Mouse (Mus musculus): ENCODE results near the gene Slc17a9. TPM values are rescaled to one million over a fixed set of nuclear protein-coding genes. Genes with fewer than 3 reads are reported as not detected.
"Not testable (repeated sequence)": the region's sequence is repeated elsewhere in the genome, so short reads cannot be mapped to it uniquely, and the experiment has no call there.

Slc17a9 gene
- polyA plus RNA-seq, 1 experiment from 2014 or later: 5.2 TPM

DNA sequence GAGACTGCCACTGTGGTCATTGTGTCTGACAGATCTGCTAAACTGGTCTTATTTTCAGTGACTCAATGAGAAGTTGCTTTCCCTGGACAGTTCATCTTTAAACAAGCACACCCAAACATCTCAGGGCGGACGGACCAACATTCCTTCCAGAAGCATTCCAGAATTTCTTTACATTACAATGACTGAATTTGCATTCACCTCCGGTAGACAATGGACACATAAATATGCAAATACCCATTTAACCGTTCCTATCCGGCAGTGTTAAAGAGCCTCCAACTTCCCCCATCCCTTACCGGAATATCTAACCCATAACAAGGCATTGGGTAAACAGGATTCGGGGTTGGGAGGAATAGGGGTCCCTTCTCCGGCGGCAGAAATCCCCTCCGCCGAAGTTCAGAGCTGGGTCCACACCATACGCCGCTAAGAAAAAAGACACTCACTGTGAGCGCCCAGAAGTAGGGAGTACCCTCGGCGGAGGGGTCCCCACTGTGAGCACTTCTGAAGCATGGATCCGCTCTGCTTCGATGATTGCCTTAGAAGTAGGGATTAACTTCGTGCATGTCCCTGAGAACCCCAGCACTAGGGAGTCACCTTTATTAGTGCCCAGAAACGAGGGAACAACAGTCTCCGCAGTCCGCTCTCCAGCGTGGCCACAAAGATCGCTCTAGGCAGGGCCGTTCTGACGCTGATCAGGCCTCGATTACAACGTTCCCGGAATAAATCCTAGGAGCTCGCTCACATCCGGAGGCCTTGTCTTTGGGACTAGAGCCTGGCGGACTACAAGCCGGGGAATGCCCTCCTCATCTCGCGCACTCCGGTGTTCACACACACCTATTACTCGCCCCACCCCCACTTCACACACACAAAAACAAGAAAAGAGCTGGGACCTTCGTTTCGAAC is 15.8 kb upstream of the Slc17a9 start:
- H3K4me3 ChIP-seq (ENCODE audit: low read depth, low read length): peak overlapping the region; percentile 100
- H3K27me3 ChIP-seq (ENCODE audit: insufficient read depth, low read length): no peaks in the 10 kb centered on the region
- H3K27ac ChIP-seq (ENCODE audit: low read depth): peak overlapping the region; percentile 100
- peaks cover 47% of the 10 kb centered on the region for H3K4me1 ChIP-seq (ENCODE audit: insufficient read depth)
- DNase-seq (no peak), ATAC-seq (peak; percentile 20)
- H3K36me3 ChIP-seq (replicated peaks; ENCODE audit: insufficient read depth, low read length): peaks cover 16% of the 10 kb centered on the region
- no peaks in the 10 kb centered on the region for H3K9me3 ChIP-seq (ENCODE audit: low read length)
- WGBS (ENCODE audit: insufficient replicate concordance): under 1% methylated on average over 39 of the region's 39 CpGs
- TF ChIP-seq CTCF (IDR thresholded peaks at IDR 0.05; ENCODE audit: low read depth) (no peak), EP300 (IDR thresholded peaks at IDR 0.05; ENCODE audit: low read depth) (no peak)
- H3K4me2 ChIP-seq (ENCODE audit: low read depth, low read length): peak overlapping the region; percentile 76
- H3K9ac ChIP-seq (replicated peaks): peak overlapping the region; percentile 100

DNA sequence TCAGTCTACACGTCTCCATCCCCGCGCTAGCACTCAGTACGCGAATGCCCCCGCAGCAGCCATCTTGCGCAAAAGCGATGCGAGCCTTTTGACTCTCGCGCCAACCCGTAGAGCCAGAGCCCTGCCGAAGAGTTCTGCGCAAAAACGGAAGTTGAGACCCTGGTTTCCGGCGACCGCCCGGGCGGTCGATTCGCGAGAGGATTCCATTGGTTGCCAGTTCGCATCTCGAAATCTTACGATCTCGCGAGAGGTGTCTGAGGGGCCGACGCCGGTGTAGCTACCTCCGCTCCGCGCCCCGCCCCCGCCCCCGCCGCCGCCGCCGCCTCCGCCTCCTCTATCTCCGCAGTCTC is 15.2 kb upstream of the Slc17a9 start, which contains the start of the genes Dido1 and Gid8:
TSS of gene Dido1 (minus strand) at position 77 of the 350 bp plus-strand sequence.
TSS of gene Gid8 (plus strand) at position 195 of the 350 bp plus-strand sequence.
- no peak for TF ChIP-seq CTCF (IDR thresholded peaks at IDR 0.05; ENCODE audit: low read depth)
- TF ChIP-seq EP300 (IDR thresholded peaks at IDR 0.05; ENCODE audit: low read depth): peak; percentile 82
- Histone ChIP-seq H3K9me3 (ENCODE audit: low read length) (no peaks in the 10 kb centered on the region), H3K27ac (ENCODE audit: low read depth) (peak within 1 kb of the TSS; percentile 100), H3K4me2 (ENCODE audit: low read depth, low read length) (peak within 1 kb of the TSS; percentile 80), H3K4me3 (ENCODE audit: low read depth, low read length) (peak within 1 kb of the TSS; percentile 100), H3K36me3 (replicated peaks; ENCODE audit: insufficient read depth, low read length) (peaks cover 22% of the 10 kb centered on the region), H3K9ac (replicated peaks) (peak within 1 kb of the TSS; percentile 100), H3K4me1 (ENCODE audit: insufficient read depth) (peaks cover 41% of the 10 kb centered on the region), H3K27me3 (ENCODE audit: insufficient read depth, low read length) (no peaks in the 10 kb centered on the region)
- under 1% methylated on average over 43 of the region's 43 CpGs for WGBS (ENCODE audit: insufficient replicate concordance)
- ATAC-seq (peak; percentile 89), DNase-seq (peak; percentile 97)

DNA sequence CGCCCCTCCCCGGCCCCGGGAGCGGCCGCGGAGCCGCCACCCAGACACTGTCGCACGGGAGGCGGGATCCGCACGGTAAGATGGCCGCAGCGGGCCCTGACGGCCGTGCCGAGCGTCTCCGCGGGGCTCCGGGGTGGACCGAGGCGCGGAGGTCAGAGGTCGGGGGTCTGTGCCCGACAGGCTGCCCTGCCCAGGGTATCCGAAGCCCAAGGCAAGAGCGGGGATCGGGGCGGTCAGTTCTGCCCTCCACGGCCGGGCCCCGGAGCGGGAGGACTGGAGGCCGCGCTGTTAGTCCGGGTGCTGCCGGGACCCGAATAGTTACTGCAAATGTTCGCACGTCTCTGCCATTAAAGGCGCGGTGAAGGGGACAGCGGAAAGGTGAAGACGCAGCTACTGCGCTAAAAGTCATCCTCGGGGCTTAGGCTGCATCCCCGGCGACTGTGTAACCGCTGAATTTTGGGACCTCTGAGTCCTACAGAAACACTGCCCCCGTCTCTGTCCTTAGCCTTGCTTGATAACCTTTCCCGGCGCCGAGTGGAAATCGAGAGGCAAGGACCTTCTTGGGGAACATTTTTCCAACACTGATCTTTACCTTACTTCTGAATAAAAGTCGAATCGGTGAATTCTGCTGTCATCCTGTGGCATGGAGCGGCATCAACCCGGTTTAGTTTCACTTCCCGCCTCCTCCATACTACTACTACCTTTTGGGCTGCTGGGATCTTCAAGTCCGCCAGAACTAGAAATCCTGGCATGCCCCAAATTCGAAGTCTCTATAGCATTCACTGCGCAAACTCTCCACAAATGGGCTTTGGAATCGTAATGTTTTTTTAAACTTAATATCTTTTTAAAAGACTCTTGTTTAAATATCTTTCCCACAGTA is 14.5 kb upstream of the Slc17a9 start:
- H3K4me1 ChIP-seq (ENCODE audit: insufficient read depth): peaks cover 35% of the 10 kb centered on the region
- peak overlapping the region; percentile 100 for H3K27ac ChIP-seq (ENCODE audit: low read depth)
- no peak for DNase-seq
- H3K4me3 ChIP-seq (ENCODE audit: low read depth, low read length): peak overlapping the region; percentile 100
- peaks cover 23% of the 10 kb centered on the region for H3K36me3 ChIP-seq (replicated peaks; ENCODE audit: insufficient read depth, low read length)
- peak overlapping the region; percentile 80 for H3K4me2 ChIP-seq (ENCODE audit: low read depth, low read length)
- peak; percentile 8; the same call in 1 of the 2 replicates for ATAC-seq
- H3K9me3 ChIP-seq (ENCODE audit: low read length): no peaks in the 10 kb centered on the region
- TF ChIP-seq CTCF (IDR thresholded peaks at IDR 0.05; ENCODE audit: low read depth) (no peak), EP300 (IDR thresholded peaks at IDR 0.05; ENCODE audit: low read depth) (no peak)
- H3K9ac ChIP-seq (replicated peaks): peak overlapping the region; percentile 100
- WGBS (ENCODE audit: insufficient replicate concordance): 2% methylated on average over 63 of the region's 64 CpGs
- H3K27me3 ChIP-seq (ENCODE audit: insufficient read depth, low read length): no peaks in the 10 kb centered on the region

DNA sequence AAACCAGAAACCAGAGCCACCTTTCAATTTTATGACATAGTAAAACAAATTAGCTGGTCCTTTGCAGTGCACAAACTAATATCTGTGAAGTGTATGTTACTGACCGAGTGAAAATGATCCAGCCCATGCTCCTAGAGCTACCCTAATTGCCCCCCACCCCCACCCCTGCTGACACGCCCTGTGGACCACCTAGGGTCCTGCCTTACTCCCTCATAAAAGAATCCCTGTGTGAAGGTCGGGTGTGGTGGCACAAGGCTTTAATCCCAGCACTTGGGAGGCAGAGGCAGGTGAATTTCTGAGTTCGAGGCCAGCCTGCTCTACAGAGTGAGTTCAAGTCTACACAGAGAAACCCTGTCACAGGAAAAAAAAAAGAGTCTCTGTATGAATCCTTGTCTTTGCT is 13.5 kb upstream of the Slc17a9 start:
- ATAC-seq (no peak), DNase-seq (peak; percentile 11)
- WGBS (ENCODE audit: insufficient replicate concordance): 59% methylated on average over 4 of the region's 4 CpGs
- peaks cover 28% of the 10 kb centered on the region for H3K36me3 ChIP-seq (replicated peaks; ENCODE audit: insufficient read depth, low read length)
- peak overlapping the region; percentile 100 for H3K9ac ChIP-seq (replicated peaks)
- no peaks in the 10 kb centered on the region for H3K9me3 ChIP-seq (ENCODE audit: low read length)
- H3K27me3 ChIP-seq (ENCODE audit: insufficient read depth, low read length): no peaks in the 10 kb centered on the region
- peak overlapping the region; percentile 100 for H3K4me3 ChIP-seq (ENCODE audit: low read depth, low read length)
- H3K4me2 ChIP-seq (ENCODE audit: low read depth, low read length): peak overlapping the region; percentile 80
- peaks cover 32% of the 10 kb centered on the region for H3K4me1 ChIP-seq (ENCODE audit: insufficient read depth)
- TF ChIP-seq CTCF (IDR thresholded peaks at IDR 0.05; ENCODE audit: low read depth) (no peak), EP300 (IDR thresholded peaks at IDR 0.05; ENCODE audit: low read depth) (no peak)
- peak overlapping the region; percentile 100 for H3K27ac ChIP-seq (ENCODE audit: low read depth)

DNA sequence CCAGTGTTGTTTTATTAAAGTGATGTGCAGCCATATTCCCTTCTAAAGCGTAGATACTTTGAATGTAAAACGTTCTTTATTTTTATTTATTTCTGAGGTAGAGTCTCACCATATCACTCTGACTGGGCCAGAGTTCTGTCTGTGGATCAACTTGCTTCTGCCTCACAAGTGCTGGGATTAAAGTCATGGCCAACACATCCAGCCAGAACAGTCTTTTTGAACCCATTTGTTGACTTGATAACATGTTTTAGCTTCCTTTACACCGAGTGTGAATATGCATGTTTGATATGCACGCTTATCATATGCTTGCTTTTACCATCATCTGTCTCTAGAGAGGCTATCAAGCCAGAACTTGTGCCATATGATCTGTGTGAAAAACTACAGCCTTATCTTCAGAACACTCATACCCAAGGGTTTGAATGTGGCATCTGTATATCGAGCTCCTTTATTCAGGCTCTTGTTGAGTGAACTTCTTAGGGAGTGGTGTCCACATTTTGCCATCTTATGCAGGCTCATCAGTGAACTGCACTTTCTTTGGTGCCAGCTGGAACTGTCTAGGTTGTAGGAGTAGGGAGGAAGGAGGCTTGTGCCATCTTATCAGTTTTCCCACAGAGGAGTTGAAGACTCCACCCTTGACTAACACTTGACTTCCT is 12.9 kb upstream of the Slc17a9 start:
- Histone ChIP-seq H3K4me1 (ENCODE audit: insufficient read depth) (peaks cover 29% of the 10 kb centered on the region), H3K9me3 (ENCODE audit: low read length) (no peaks in the 10 kb centered on the region), H3K36me3 (replicated peaks; ENCODE audit: insufficient read depth, low read length) (peaks cover 29% of the 10 kb centered on the region), H3K27ac (ENCODE audit: low read depth) (peak overlapping the region; percentile 100), H3K9ac (replicated peaks) (peak overlapping the region; percentile 100), H3K4me2 (ENCODE audit: low read depth, low read length) (peak overlapping the region; percentile 80), H3K4me3 (ENCODE audit: low read depth, low read length) (peak overlapping the region; percentile 100), H3K27me3 (ENCODE audit: insufficient read depth, low read length) (no peaks in the 10 kb centered on the region)
- TF ChIP-seq CTCF (IDR thresholded peaks at IDR 0.05; ENCODE audit: low read depth): no peak
- peak; percentile 99 for TF ChIP-seq EP300 (IDR thresholded peaks at IDR 0.05; ENCODE audit: low read depth)
- 56% methylated on average over 5 of the region's 5 CpGs for WGBS (ENCODE audit: insufficient replicate concordance)
- ATAC-seq (peak; percentile 69), DNase-seq (peak; percentile 19)

DNA sequence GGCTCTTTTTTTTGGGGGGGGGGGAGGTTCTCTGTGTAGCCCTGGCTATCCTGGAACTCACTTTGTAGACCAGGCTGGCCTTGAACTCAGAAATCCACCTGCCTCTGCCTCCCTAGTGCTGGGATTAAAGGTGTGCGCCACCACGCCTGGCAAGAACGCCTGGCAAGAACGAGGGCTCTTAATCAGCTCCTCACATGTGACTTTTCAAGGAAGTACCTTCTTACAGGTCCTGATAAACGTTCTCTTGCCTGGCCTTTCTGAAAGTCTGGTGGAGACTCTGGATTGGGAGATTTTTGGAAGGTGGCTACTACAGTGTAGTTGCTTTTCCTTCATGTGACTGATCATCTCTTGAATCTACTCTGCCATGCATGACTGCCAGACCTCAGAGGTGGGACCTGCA is 2.3 kb upstream of the Slc17a9 start:
- not testable (repeated sequence) for H3K9me3 ChIP-seq (ENCODE audit: low read length); H3K9ac ChIP-seq (replicated peaks); H3K4me2 ChIP-seq (ENCODE audit: low read depth, low read length); DNase-seq; H3K4me3 ChIP-seq (ENCODE audit: low read depth, low read length); H3K27me3 ChIP-seq (ENCODE audit: insufficient read depth, low read length); ATAC-seq; H3K27ac ChIP-seq (ENCODE audit: low read depth)
- peaks cover 57% of the 10 kb centered on the region for H3K36me3 ChIP-seq (replicated peaks; ENCODE audit: insufficient read depth, low read length)
- peaks cover 40% of the 10 kb centered on the region for H3K4me1 ChIP-seq (ENCODE audit: insufficient read depth)
- 66% methylated on average over 5 of the region's 5 CpGs for WGBS (ENCODE audit: insufficient replicate concordance)

Measured in liver, postnatal 0 days (tissue).